ENCODE assay signal across 14 mouse cellular contexts in genomic region chr1:89556006-89556405, GRCm38 (mm10).
DNase-seq lines count a peak whose midpoint lies in the region; ATAC-seq lines count a peak whose summit lies in the region.
"Had no signal": no experiment of that assay in that cellular context is flagged by ENCODE, and none has a peak within 500 bp of the region (broad histone marks: within the 10 kb centered on the region; RNA-seq: fewer than 3 reads in every experiment).

No protein-coding gene starts in this region.

- no peak overlapping the region for H3K4me2 ChIP-seq in hindbrain, embryonic 14.5 days (replicated peaks)
- H3K4me2 ChIP-seq in hindbrain, embryonic 16.5 days (ENCODE audit: low read length): no peak overlapping the region
- no peak overlapping the region for H3K4me2 ChIP-seq in neural tube, embryonic 12.5 days (replicated peaks)
- H3K4me2 ChIP-seq in neural tube, embryonic 15.5 days: no peak overlapping the region
- H3K4me2 ChIP-seq: lung, embryonic 15.5 days had no signal

- no peak overlapping the region for H3K27ac ChIP-seq in hindbrain, embryonic 14.5 days
- no peak overlapping the region for H3K27ac ChIP-seq in hindbrain, embryonic 16.5 days (ENCODE audit: low read depth, low read length)
- no peak overlapping the region for H3K27ac ChIP-seq in neural tube, embryonic 12.5 days
- no peak overlapping the region for H3K27ac ChIP-seq in neural tube, embryonic 15.5 days (replicated peaks)
- 0 out of 2 replicates have a peak overlapping the region, but pooled peaks have one; percentile 14 for H3K27ac ChIP-seq in embryonic facial prominence, embryonic 10.5 days (replicated peaks)
- H3K27ac ChIP-seq: lung, embryonic 15.5 days had no signal

- no peak overlapping the region for H3K4me3 ChIP-seq in hindbrain, embryonic 14.5 days (replicated peaks; ENCODE audit: low read length)
- no peak overlapping the region for H3K4me3 ChIP-seq in hindbrain, embryonic 16.5 days (ENCODE audit: low read length)
- no peak overlapping the region for H3K4me3 ChIP-seq in neural tube, embryonic 12.5 days
- no peak overlapping the region for H3K4me3 ChIP-seq in neural tube, embryonic 15.5 days (replicated peaks)
- no peak overlapping the region for H3K4me3 ChIP-seq in embryonic facial prominence, embryonic 10.5 days
- H3K4me3 ChIP-seq: lung, embryonic 15.5 days; megakaryocyte, embryonic 14.5 days had no signal

- H3K27me3 ChIP-seq in hindbrain, embryonic 14.5 days (ENCODE audit: control insufficient read depth, insufficient read depth, low read length): no peaks in the 10 kb centered on the region
- H3K27me3 ChIP-seq in hindbrain, embryonic 16.5 days (replicated peaks; ENCODE audit: control insufficient read depth, insufficient read depth, low read length): no peaks in the 10 kb centered on the region
- H3K27me3 ChIP-seq in neural tube, embryonic 12.5 days (replicated peaks): no peaks in the 10 kb centered on the region
- H3K27me3 ChIP-seq in neural tube, embryonic 15.5 days (replicated peaks): no peaks in the 10 kb centered on the region
- H3K27me3 ChIP-seq in embryonic facial prominence, embryonic 10.5 days (replicated peaks; ENCODE audit: low read depth, poor library complexity, severe bottlenecking): no peaks in the 10 kb centered on the region
- H3K27me3 ChIP-seq: CH12.LX; lung, embryonic 15.5 days had no signal

- no peak for DNase-seq in hindbrain, embryonic 14.5 days (ENCODE audit: low spot score)
- no peak for DNase-seq in embryonic facial prominence, embryonic 10.5 days (ENCODE audit: low spot score)
- DNase-seq in layer of hippocampus, postnatal 10 days (ENCODE audit: low spot score in 2 of 2): no peak
- DNase-seq in adrenal gland, postnatal 14 days: no peak
- DNase-seq: embryo, embryonic 11 days; left cerebral cortex, postnatal 4 days; right cerebral cortex, postnatal 25 days had no signal

- no peaks in the 10 kb centered on the region for H3K36me3 ChIP-seq in hindbrain, embryonic 14.5 days (replicated peaks; ENCODE audit: control insufficient read depth, insufficient read depth)
- no peaks in the 10 kb centered on the region for H3K36me3 ChIP-seq in hindbrain, embryonic 16.5 days (ENCODE audit: control insufficient read depth, insufficient read depth, low read length)
- no peaks in the 10 kb centered on the region for H3K36me3 ChIP-seq in neural tube, embryonic 12.5 days
- no peaks in the 10 kb centered on the region for H3K36me3 ChIP-seq in neural tube, embryonic 15.5 days
- H3K36me3 ChIP-seq in embryonic facial prominence, embryonic 10.5 days (replicated peaks): no peaks in the 10 kb centered on the region
- H3K36me3 ChIP-seq: lung, embryonic 15.5 days had no signal

- no peaks in the 10 kb centered on the region for H3K9me3 ChIP-seq in hindbrain, embryonic 14.5 days (ENCODE audit: control insufficient read depth, low read length)
- H3K9me3 ChIP-seq in hindbrain, embryonic 16.5 days (ENCODE audit: control insufficient read depth, low read length): no peaks in the 10 kb centered on the region
- no peaks in the 10 kb centered on the region for H3K9me3 ChIP-seq in neural tube, embryonic 12.5 days
- H3K9me3 ChIP-seq in neural tube, embryonic 15.5 days (replicated peaks): no peaks in the 10 kb centered on the region
- H3K9me3 ChIP-seq in embryonic facial prominence, embryonic 10.5 days: no peaks in the 10 kb centered on the region
- H3K9me3 ChIP-seq: lung, embryonic 15.5 days; megakaryocyte, embryonic 14.5 days had no signal

- H3K9ac ChIP-seq in hindbrain, embryonic 14.5 days: no peak overlapping the region
- no peak overlapping the region for H3K9ac ChIP-seq in hindbrain, embryonic 16.5 days (ENCODE audit: low read depth, low read length)
- H3K9ac ChIP-seq in neural tube, embryonic 12.5 days: no peak overlapping the region
- H3K9ac ChIP-seq in neural tube, embryonic 15.5 days (replicated peaks): no peak overlapping the region
- H3K9ac ChIP-seq: lung, embryonic 15.5 days had no signal

- 0 out of 2 replicates have a peak, but pooled peaks have one; percentile 21 for ATAC-seq in hindbrain, embryonic 14.5 days (ENCODE audit: low FRiP score)
- no peak for ATAC-seq in hindbrain, embryonic 16.5 days
- ATAC-seq in neural tube, embryonic 12.5 days (ENCODE audit: low FRiP score, low read depth): 0 out of 2 replicates have a peak, but pooled peaks have one; percentile 16
- ATAC-seq in neural tube, embryonic 15.5 days (ENCODE audit: low FRiP score): no peak
- ATAC-seq: activated CD4-positive, CD25-positive, alpha-beta regulatory T cell, adult 4 months had no signal

- H3K4me1 ChIP-seq in hindbrain, embryonic 14.5 days (replicated peaks; ENCODE audit: control insufficient read depth, insufficient read depth, low read length): peaks cover 22% of the 10 kb centered on the region
- peaks cover 4% of the 10 kb centered on the region for H3K4me1 ChIP-seq in hindbrain, embryonic 16.5 days (ENCODE audit: control insufficient read depth, insufficient read depth, low read depth, low read length)
- H3K4me1 ChIP-seq in neural tube, embryonic 12.5 days: peaks cover 28% of the 10 kb centered on the region
- H3K4me1 ChIP-seq in neural tube, embryonic 15.5 days: peaks cover 36% of the 10 kb centered on the region
- H3K4me1 ChIP-seq in embryonic facial prominence, embryonic 10.5 days: peaks cover 58% of the 10 kb centered on the region

- WGBS in hindbrain, embryonic 14.5 days: 80% methylated on average over 7 of the region's 7 CpGs
- 79% methylated on average over 7 of the region's 7 CpGs for WGBS in hindbrain, embryonic 16.5 days
- WGBS in neural tube, embryonic 12.5 days: 75% methylated on average over 7 of the region's 7 CpGs
- 65% methylated on average over 7 of the region's 7 CpGs for WGBS in neural tube, embryonic 15.5 days
- 77% methylated on average over 7 of the region's 7 CpGs for WGBS in embryonic facial prominence, embryonic 10.5 days

Comparison
In these comparisons a context has a peak if more than half of its experiments do, and no peak if none do; other contexts are left out.
1. ATAC-seq: peak in hindbrain, embryonic 14.5 days (single experiment) and neural tube, embryonic 12.5 days (single experiment); none in hindbrain, embryonic 16.5 days (single experiment) and neural tube, embryonic 15.5 days (single experiment).